Mouse (Mus musculus): ENCODE measurements around the gene Actrt2.

- TF ChIP-seq E2F4 (IDR thresholded peaks at IDR 0.05; ENCODE audit: insufficient read depth) (no peak), POLR2A (IDR thresholded peaks at IDR 0.05; ENCODE audit: insufficient read length, low read depth) (no peak), MYOD1 (IDR thresholded peaks at IDR 0.05; ENCODE audit: control insufficient read depth in 1 of 3, insufficient read length in 2 of 3, low read depth in 2 of 3) (no peak), TCF12 (IDR thresholded peaks at IDR 0.05; ENCODE audit: insufficient read depth, poor library complexity, severe bottlenecking) (no peak), USF1 (IDR thresholded peaks at IDR 0.05; ENCODE audit: low read depth) (no peak), MAX (IDR thresholded peaks at IDR 0.05; ENCODE audit: low read depth) (no peak), POLR2AphosphoS2 (IDR thresholded peaks at IDR 0.05; ENCODE audit: insufficient read length, low read depth) (no peak), CEBPB (IDR thresholded peaks at IDR 0.05; ENCODE audit: insufficient read depth, poor library complexity, severe bottlenecking) (no peak)
Observed at GRCm38 (mm10) chr4:154667767-154668166, at the start of gene Actrt2.
